Mouse (Mus musculus): ENCODE results near the gene Ctnnal1.

- TF ChIP-seq MAX (IDR thresholded peaks at IDR 0.05), result no peak
- TF ChIP-seq CTCF (IDR thresholded peaks at IDR 0.05; ENCODE audit: control insufficient read depth, insufficient read depth, insufficient read length), result no peak
- no peak for TF ChIP-seq CEBPB (IDR thresholded peaks at IDR 0.05; ENCODE audit: low read depth)
- no peak for TF ChIP-seq USF1 (IDR thresholded peaks at IDR 0.05; ENCODE audit: low read depth)
- TF ChIP-seq MYOG (IDR thresholded peaks at IDR 0.05; ENCODE audit: control insufficient read depth, extremely low read depth, insufficient read length), result no peak
- no peak for TF ChIP-seq FOSL1 (IDR thresholded peaks at IDR 0.05; ENCODE audit: insufficient read depth, low read length, poor library complexity, severe bottlenecking)
Observed at GRCm38 (mm10) chr4:56897511-56897910, 32.5 kb upstream of the Ctnnal1 start.
